Mouse (Mus musculus) forebrain, embryonic 16.5 days (tissue): ENCODE measurements around the gene Xdh. TPM values are rescaled to one million over a fixed set of nuclear protein-coding genes. Genes with fewer than 3 reads are reported as not detected.

Experiments
- ATAC-seq: fragments of 200-750 bp; cut with Nextera tagmentation; 2 replicates; pipeline ENCODE4 v1.8.0; 2017; ENCODE audit warnings: mild to moderate bottlenecking, moderate library complexity
- H3K27ac ChIP-seq: fragments of 300-500 bp; sonication (generic); 2 replicates; pipeline ENCODE4 v1.5.1; 2014; ENCODE audit warnings: low read length, control low read depth
- H3K27me3 ChIP-seq: fragments of 300-500 bp; sonication (generic); replicated peaks from 2 replicates; pipeline ENCODE4 v1.6.1; 2014; ENCODE audit warnings: low read length; ENCODE audit not compliant: control insufficient read depth, insufficient read depth
- H3K36me3 ChIP-seq: fragments of 300-500 bp; sonication (generic); 2 replicates; pipeline ENCODE4 v1.6.1; 2014; ENCODE audit not compliant: control insufficient read depth, insufficient read depth
- H3K4me1 ChIP-seq: fragments of 300-500 bp; sonication (generic); replicated peaks from 2 replicates; pipeline ENCODE4 v1.6.1; 2014; ENCODE audit warnings: low read length; ENCODE audit not compliant: control insufficient read depth, insufficient read depth
- H3K4me2 ChIP-seq: fragments of 300-500 bp; sonication (generic); 2 replicates; pipeline ENCODE4 v1.6.1; 2014; ENCODE audit warnings: mild to moderate bottlenecking, low read length, control low read depth
- H3K4me3 ChIP-seq: fragments of 300-500 bp; sonication (generic); replicated peaks from 2 replicates; pipeline ENCODE4 v1.5.1; 2014; ENCODE audit warnings: mild to moderate bottlenecking, low read length, control low read depth
- H3K9ac ChIP-seq: fragments of 300-500 bp; sonication (generic); replicated peaks from 2 replicates; pipeline ENCODE4 v1.6.1; 2014; ENCODE audit warnings: low read depth, low read length, control low read depth
- H3K9me3 ChIP-seq: fragments of 300-500 bp; sonication (generic); 2 replicates; pipeline ENCODE4 v1.6.1; 2016; ENCODE audit warnings: low read length; ENCODE audit not compliant: control insufficient read depth
- WGBS: fragments of 180-500 bp; shearing (Covaris S2); extraction: QIAGEN DNeasy Blood & Tissue Kit; methylation state at CpG from one replicate; pipeline ENCODE4 v1.1.7; 2014; 5-methylcytosine and 5-hydroxymethylcytosine counted together
- polyA plus RNA-seq: library from polyadenylated mRNA; unstranded; fragments of >200 nt; fragmentation: Nextera tagmentation; extraction: Ambion mirVana; gene quantifications from 2 replicates; pipeline ENCODE4 v1.2.1, GENCODE M21; 2015

The Xdh gene
- polyA plus RNA-seq, 1 experiment from 2014 or later, result 0.29 TPM

DNA sequence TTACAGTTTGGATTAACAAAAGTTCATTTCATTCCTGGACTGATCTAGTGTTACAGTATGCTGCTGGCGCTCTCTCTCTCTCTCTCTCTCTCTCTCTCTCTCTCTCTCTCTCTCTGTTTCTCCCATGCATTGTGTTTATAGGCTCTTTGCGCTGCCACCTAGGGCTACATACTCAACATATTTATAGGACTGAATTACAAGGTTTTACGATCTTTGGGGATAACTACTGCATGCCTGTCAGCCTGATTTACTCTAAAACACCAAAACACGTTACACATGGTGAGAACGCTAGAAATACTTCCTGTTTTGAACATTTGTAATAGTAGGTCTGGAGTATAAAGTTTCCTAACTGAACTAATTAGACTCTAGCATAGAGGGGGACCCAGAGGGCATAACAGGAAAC is 47.8 kb downstream of the Xdh start:
- no peak overlapping the region for H3K27ac ChIP-seq
- H3K9ac ChIP-seq, result no peak overlapping the region
- H3K27me3 ChIP-seq, result no peaks in the 10 kb centered on the region
- no peaks in the 10 kb centered on the region for H3K9me3 ChIP-seq
- no peak overlapping the region for H3K4me3 ChIP-seq
- no peak for ATAC-seq
- no peak overlapping the region for H3K4me2 ChIP-seq
- no peaks in the 10 kb centered on the region for H3K4me1 ChIP-seq
- 78% methylated on average over 5 of the region's 5 CpGs for WGBS
- H3K36me3 ChIP-seq, result no peaks in the 10 kb centered on the region

DNA sequence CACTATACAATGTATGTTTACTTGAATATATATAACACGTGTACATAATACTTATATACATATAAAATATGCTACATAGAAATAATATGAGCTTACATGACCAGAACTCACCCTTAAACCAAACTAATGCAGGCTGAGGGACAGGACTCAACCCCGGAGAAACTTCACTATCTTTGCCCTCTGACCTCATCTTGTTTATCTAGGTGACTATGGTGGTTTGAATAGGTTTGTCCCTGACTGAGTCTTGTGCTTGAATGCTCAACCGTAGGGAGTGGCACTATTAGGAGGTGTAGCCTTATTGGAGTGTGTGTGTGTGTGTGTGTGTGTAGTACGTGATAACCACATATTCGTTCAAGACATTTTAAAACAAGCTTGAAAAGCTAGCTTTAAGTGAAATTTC is 55.6 kb downstream of the Xdh start:
- Histone ChIP-seq H3K4me2 (no peak overlapping the region), H3K27ac (no peak overlapping the region), H3K4me1 (no peaks in the 10 kb centered on the region), H3K9ac (no peak overlapping the region), H3K4me3 (no peak overlapping the region), H3K27me3 (no peaks in the 10 kb centered on the region), H3K9me3 (no peaks in the 10 kb centered on the region), H3K36me3 (no peaks in the 10 kb centered on the region)
- ATAC-seq, result no peak
- WGBS, result 87% methylated on average over 5 of the region's 5 CpGs

DNA sequence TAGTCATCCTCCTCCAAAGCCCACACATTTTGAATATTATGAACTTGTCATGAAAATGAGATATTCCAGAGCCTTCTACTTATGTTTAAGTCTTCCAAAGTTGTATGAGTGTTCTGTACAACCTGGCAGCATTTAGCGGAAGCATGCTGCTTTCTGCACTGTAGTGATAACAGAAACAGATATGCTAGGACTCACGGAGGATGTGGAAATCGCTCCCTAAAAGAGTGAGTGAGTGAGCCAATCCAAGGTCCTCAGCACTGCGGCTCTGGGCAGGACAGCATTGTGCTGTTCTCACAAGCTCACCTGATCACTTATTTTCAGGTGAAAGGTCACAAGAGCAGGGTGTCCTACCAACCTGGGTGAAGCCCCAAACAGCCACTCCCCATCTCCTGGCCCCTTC is 56.2 kb downstream of the Xdh start:
- no peak overlapping the region for H3K27ac ChIP-seq
- 86% methylated on average over 4 of the region's 4 CpGs for WGBS
- no peaks in the 10 kb centered on the region for H3K9me3 ChIP-seq
- H3K4me1 ChIP-seq, result no peaks in the 10 kb centered on the region
- no peak overlapping the region for H3K4me3 ChIP-seq
- no peak overlapping the region for H3K4me2 ChIP-seq
- no peak overlapping the region for H3K9ac ChIP-seq
- ATAC-seq, result no peak
- no peaks in the 10 kb centered on the region for H3K27me3 ChIP-seq
- no peaks in the 10 kb centered on the region for H3K36me3 ChIP-seq

DNA sequence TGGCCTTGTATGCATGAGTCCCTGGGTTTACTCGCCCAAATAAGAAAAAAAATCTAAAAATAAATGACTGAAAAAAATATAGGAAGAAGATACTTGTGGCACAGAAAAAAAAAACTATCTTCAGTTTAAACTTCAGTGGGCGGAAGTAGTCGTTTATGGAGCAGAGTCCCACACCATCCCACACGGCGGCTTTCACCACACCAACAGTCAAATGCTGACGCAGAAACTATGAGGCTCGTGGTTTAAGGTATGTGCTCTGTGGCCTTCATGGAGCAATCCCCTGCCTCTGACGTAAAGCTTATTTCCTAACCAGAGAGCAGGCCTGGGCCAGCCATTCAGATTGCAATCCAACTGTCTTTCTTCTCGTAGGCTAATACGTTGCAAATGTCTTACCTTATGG is 56.8 kb downstream of the Xdh start:
- H3K9ac ChIP-seq, result no peak overlapping the region
- H3K27ac ChIP-seq, result no peak overlapping the region
- no peaks in the 10 kb centered on the region for H3K9me3 ChIP-seq
- no peak overlapping the region for H3K4me2 ChIP-seq
- H3K27me3 ChIP-seq, result no peaks in the 10 kb centered on the region
- WGBS, result 89% methylated on average over 10 of the region's 10 CpGs
- H3K4me1 ChIP-seq, result no peaks in the 10 kb centered on the region
- H3K4me3 ChIP-seq, result no peak overlapping the region
- H3K36me3 ChIP-seq, result no peaks in the 10 kb centered on the region
- no peak for ATAC-seq

DNA sequence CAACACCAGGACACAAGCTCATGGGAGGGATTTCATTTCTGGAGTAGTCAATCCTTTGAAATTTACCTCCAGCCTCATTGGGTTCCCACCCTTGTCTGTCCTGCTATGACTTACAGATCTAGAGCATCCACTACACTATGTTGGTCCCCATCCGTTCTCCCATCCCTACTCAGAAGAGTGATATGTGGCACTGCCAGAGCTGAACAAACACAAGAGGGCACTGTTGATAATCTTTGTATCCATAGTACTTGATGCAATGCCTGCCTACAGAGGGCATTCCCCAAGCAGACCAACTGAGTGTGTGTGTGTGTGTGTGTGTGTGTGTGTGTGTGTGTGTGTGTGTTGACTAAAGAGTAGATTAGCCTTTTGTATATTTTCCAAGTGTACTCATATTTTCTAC is 58.4 kb downstream of the Xdh start:
- Histone ChIP-seq H3K4me2 (no peak overlapping the region), H3K9me3 (no peaks in the 10 kb centered on the region), H3K9ac (no peak overlapping the region), H3K27me3 (no peaks in the 10 kb centered on the region), H3K4me1 (no peaks in the 10 kb centered on the region), H3K4me3 (no peak overlapping the region), H3K27ac (no peak overlapping the region), H3K36me3 (no peaks in the 10 kb centered on the region)
- 85% methylated on average over 1 of the region's 1 CpGs for WGBS
- no peak for ATAC-seq

DNA sequence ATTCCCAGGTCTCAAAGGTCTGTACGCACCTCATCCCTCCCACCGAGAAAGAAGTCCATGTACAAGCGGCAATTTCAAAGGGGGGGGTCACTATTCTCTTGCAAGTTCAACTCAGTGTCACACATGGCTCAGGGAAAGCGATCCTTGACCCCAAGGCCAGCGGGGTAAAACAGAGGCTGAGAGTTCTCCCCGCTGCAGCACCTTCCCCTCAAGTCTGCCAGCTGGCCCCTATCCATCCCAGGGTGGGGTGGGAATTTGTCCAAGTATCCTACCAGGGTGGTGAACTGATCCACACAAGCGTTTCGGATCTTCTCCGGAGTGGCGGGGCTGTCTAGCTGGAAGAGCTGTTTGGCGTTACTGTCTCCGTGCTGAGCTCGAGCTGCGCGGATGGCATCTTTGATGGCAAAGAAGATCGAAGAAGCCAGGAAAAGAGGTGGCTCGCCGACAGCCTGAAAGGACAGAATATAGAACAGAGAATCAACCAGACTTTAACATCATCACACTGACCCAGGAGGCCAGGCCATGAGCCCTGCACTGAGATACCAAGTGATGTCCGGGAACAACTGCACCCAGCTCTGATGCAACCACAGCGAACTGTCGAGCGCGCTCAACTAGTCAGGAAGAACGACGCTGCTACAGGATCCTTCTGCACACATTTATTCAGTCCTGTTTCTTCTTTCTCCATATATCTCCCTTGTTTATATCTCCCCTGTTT is 63.8 kb downstream of the Xdh start:
- Histone ChIP-seq H3K27me3 (no peaks in the 10 kb centered on the region), H3K9ac (no peak overlapping the region), H3K4me2 (no peak overlapping the region), H3K27ac (no peak overlapping the region), H3K4me3 (no peak overlapping the region), H3K36me3 (no peaks in the 10 kb centered on the region), H3K4me1 (no peaks in the 10 kb centered on the region), H3K9me3 (no peaks in the 10 kb centered on the region)
- 91% methylated on average over 25 of the region's 25 CpGs for WGBS
- no peak for ATAC-seq

DNA sequence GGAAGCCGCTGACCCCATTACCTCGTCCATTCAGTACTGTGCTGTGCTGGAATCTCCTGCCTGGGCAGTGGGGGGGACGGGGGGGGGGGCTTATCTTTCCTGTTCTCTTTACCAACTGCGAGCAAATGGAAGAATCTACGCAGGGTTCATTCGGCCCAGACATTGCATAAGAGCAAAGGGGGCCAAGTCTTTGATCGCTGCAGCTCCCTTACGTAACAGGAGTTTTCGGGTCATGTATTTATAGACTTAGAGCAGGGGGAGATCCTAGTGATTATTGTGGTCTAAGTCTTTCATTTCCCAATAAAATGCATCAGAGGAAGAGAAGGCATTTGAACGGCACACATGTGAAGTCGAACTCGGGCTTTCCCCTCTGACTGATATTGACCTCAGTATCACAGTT is 66.7 kb downstream of the Xdh start:
- H3K4me3 ChIP-seq, result no peak overlapping the region
- no peaks in the 10 kb centered on the region for H3K36me3 ChIP-seq
- no peak for ATAC-seq
- no peaks in the 10 kb centered on the region for H3K4me1 ChIP-seq
- no peak overlapping the region for H3K9ac ChIP-seq
- H3K4me2 ChIP-seq, result no peak overlapping the region
- WGBS, result 84% methylated on average over 12 of the region's 12 CpGs
- H3K27ac ChIP-seq, result no peak overlapping the region
- H3K27me3 ChIP-seq, result no peaks in the 10 kb centered on the region
- no peaks in the 10 kb centered on the region for H3K9me3 ChIP-seq

DNA sequence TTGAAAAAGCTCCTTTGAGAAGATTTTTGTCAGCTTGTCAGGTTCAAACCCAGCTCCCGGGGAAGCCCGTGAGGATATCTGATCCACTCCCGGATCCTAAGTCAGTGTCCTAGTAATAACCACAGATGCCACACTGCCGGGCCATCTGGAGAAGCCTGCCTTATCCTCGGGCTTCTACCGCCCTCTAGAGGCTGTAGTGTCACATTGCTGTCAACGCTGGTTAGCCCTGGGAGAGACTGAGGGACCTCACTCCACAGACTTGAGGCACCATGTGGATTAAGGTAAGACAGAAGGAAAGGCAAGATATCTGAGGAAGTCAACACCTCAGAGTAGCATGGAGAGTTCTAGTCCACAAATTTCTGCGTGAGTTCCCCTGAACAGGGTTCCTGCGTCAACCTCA is 67.8 kb downstream of the Xdh start:
- Histone ChIP-seq H3K27me3 (no peaks in the 10 kb centered on the region), H3K27ac (no peak overlapping the region), H3K4me1 (no peaks in the 10 kb centered on the region), H3K4me2 (no peak overlapping the region; the same call in 1 of the 2 replicates), H3K9ac (no peak overlapping the region), H3K36me3 (no peaks in the 10 kb centered on the region), H3K9me3 (no peaks in the 10 kb centered on the region), H3K4me3 (no peak overlapping the region)
- ATAC-seq, result peak; percentile 93
- WGBS, result 9% methylated on average over 9 of the region's 9 CpGs

DNA sequence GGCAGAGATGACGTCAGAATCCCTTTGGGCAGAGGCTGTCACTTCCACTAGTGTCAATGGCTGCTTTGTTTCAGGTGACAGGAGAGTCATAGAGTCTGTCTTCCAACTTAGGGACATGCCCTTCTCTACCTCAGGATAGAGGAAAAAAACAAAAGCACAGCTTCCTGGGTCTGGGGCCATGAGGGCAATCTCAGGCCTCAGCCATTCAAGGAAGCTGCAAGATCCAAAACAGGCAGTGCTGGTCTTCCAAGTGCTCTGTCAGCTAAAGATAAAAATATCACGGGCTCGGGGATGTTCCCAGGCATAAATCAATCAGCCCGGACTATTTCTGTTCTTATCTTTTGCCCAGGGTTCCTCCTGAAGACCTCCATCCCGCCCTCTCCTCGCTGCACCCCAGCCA is 68.7 kb downstream of the Xdh start:
- H3K4me1 ChIP-seq, result no peaks in the 10 kb centered on the region
- ATAC-seq, result no peak
- H3K4me2 ChIP-seq, result no peak overlapping the region
- no peak overlapping the region for H3K27ac ChIP-seq
- H3K9me3 ChIP-seq, result no peaks in the 10 kb centered on the region
- H3K4me3 ChIP-seq, result no peak overlapping the region
- H3K9ac ChIP-seq, result no peak overlapping the region
- no peaks in the 10 kb centered on the region for H3K36me3 ChIP-seq
- WGBS, result 75% methylated on average over 6 of the region's 6 CpGs
- H3K27me3 ChIP-seq, result no peaks in the 10 kb centered on the region

DNA sequence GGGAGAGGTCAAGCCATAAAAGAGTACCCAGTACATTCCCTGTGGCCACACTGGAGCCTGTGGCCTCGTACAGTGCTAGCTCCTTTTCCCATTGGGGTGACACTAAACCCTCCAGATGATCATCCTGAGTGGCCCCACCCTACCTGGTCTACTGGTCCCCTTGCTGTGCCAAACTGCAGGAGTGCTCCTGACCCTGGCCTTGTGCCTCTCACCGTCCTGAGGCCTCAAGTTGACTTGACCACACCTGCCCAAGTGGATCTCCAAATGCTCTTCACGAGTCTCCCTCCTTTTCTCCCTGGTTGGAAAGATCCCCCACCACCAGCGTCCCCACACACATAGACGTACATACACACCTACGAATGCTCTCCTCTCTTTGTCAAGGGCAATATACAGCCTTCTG is 69.7 kb downstream of the Xdh start:
- no peaks in the 10 kb centered on the region for H3K36me3 ChIP-seq
- no peak overlapping the region for H3K4me2 ChIP-seq
- no peaks in the 10 kb centered on the region for H3K4me1 ChIP-seq
- WGBS, result 84% methylated on average over 6 of the region's 6 CpGs
- H3K27me3 ChIP-seq, result no peaks in the 10 kb centered on the region
- H3K4me3 ChIP-seq, result no peak overlapping the region
- no peak for ATAC-seq
- H3K9ac ChIP-seq, result no peak overlapping the region
- H3K27ac ChIP-seq, result no peak overlapping the region
- H3K9me3 ChIP-seq, result no peaks in the 10 kb centered on the region
